Mouse (Mus musculus): ENCODE measurements at regions not wholly inside any gene's neighbourhood (a gene's known extent, or its start where the extent isn't known, plus 50 kb on each side); places are given as distances from the start of the nearest gene placed in this dataset.

GRCm38 (mm10) chr1:183933845-183934244, 79.3 kb upstream of the Dusp10 start:
- Histone ChIP-seq H3K4me3 (ENCODE audit: insufficient read depth, low read length) (no peak overlapping the region), H3K27ac (ENCODE audit: insufficient read depth, low read depth, low read length) (no peak overlapping the region), H3K4me1 (ENCODE audit: control insufficient read depth, insufficient read depth, low read length) (no peaks in the 10 kb centered on the region)
- TF ChIP-seq CTCF (IDR thresholded peaks at IDR 0.05; ENCODE audit: low read depth, low read length): no peak
- no peak for TF ChIP-seq POLR2A (IDR thresholded peaks at IDR 0.05; ENCODE audit: borderline replicate concordance, low read depth, low read length)

- no peaks in the 10 kb centered on the region for H3K4me1 ChIP-seq (ENCODE audit: control insufficient read depth, insufficient read depth, low read length)
- no peak overlapping the region for H3K27ac ChIP-seq (ENCODE audit: insufficient read depth, low read depth, low read length)
- TF ChIP-seq CTCF (IDR thresholded peaks at IDR 0.05; ENCODE audit: low read depth, low read length) (no peak), POLR2A (IDR thresholded peaks at IDR 0.05; ENCODE audit: borderline replicate concordance, low read depth, low read length) (no peak)
- no peak overlapping the region for H3K4me3 ChIP-seq (ENCODE audit: insufficient read depth, low read length)
Observed at GRCm38 (mm10) chr1:183937166-183937565, 75.9 kb upstream of the Dusp10 start.

GRCm38 (mm10) chr1:183938361-183938760, 74.7 kb upstream of the Dusp10 start:
- H3K4me3 ChIP-seq (ENCODE audit: insufficient read depth, low read length): no peak overlapping the region
- TF ChIP-seq POLR2A (IDR thresholded peaks at IDR 0.05; ENCODE audit: borderline replicate concordance, low read depth, low read length) (no peak), CTCF (IDR thresholded peaks at IDR 0.05; ENCODE audit: low read depth, low read length) (no peak)
- no peak overlapping the region for H3K27ac ChIP-seq (ENCODE audit: insufficient read depth, low read depth, low read length)
- H3K4me1 ChIP-seq (ENCODE audit: control insufficient read depth, insufficient read depth, low read length): no peaks in the 10 kb centered on the region

- TF ChIP-seq CTCF (IDR thresholded peaks at IDR 0.05; ENCODE audit: low read depth, low read length): no peak
- no peak for TF ChIP-seq POLR2A (IDR thresholded peaks at IDR 0.05; ENCODE audit: borderline replicate concordance, low read depth, low read length)
- no peaks in the 10 kb centered on the region for H3K4me1 ChIP-seq (ENCODE audit: control insufficient read depth, insufficient read depth, low read length)
- no peak overlapping the region for H3K4me3 ChIP-seq (ENCODE audit: insufficient read depth, low read length)
- no peak overlapping the region for H3K27ac ChIP-seq (ENCODE audit: insufficient read depth, low read depth, low read length)
Observed at GRCm38 (mm10) chr1:183940706-183941105, 72.4 kb upstream of the Dusp10 start.

GRCm38 (mm10) chr1:183946241-183946640, 66.9 kb upstream of the Dusp10 start:
- Histone ChIP-seq H3K4me3 (ENCODE audit: insufficient read depth, low read length) (no peak overlapping the region), H3K4me1 (ENCODE audit: control insufficient read depth, insufficient read depth, low read length) (no peaks in the 10 kb centered on the region), H3K27ac (ENCODE audit: insufficient read depth, low read depth, low read length) (no peak overlapping the region)
- no peak for TF ChIP-seq POLR2A (IDR thresholded peaks at IDR 0.05; ENCODE audit: borderline replicate concordance, low read depth, low read length)
- TF ChIP-seq CTCF (IDR thresholded peaks at IDR 0.05; ENCODE audit: low read depth, low read length): no peak

- TF ChIP-seq POLR2A (IDR thresholded peaks at IDR 0.05; ENCODE audit: borderline replicate concordance, low read depth, low read length): no peak
- TF ChIP-seq CTCF (IDR thresholded peaks at IDR 0.05; ENCODE audit: low read depth, low read length): no peak
- no peak overlapping the region for H3K4me3 ChIP-seq (ENCODE audit: insufficient read depth, low read length)
- H3K27ac ChIP-seq (ENCODE audit: insufficient read depth, low read depth, low read length): no peak overlapping the region
- H3K4me1 ChIP-seq (ENCODE audit: control insufficient read depth, insufficient read depth, low read length): no peaks in the 10 kb centered on the region
Observed at GRCm38 (mm10) chr1:183947066-183947465, 66.0 kb upstream of the Dusp10 start.

- Histone ChIP-seq H3K27ac (ENCODE audit: insufficient read depth, low read depth, low read length) (no peak overlapping the region), H3K4me3 (ENCODE audit: insufficient read depth, low read length) (no peak overlapping the region), H3K4me1 (ENCODE audit: control insufficient read depth, insufficient read depth, low read length) (no peaks in the 10 kb centered on the region)
- no peak for TF ChIP-seq CTCF (IDR thresholded peaks at IDR 0.05; ENCODE audit: low read depth, low read length)
- no peak for TF ChIP-seq POLR2A (IDR thresholded peaks at IDR 0.05; ENCODE audit: borderline replicate concordance, low read depth, low read length)
Observed at GRCm38 (mm10) chr1:183949205-183949604, 63.9 kb upstream of the Dusp10 start.

GRCm38 (mm10) chr1:183954086-183954485, 59.0 kb upstream of the Dusp10 start:
- Histone ChIP-seq H3K27ac (ENCODE audit: insufficient read depth, low read depth, low read length) (no peak overlapping the region), H3K4me3 (ENCODE audit: insufficient read depth, low read length) (no peak overlapping the region)
- no peak for TF ChIP-seq CTCF (IDR thresholded peaks at IDR 0.05; ENCODE audit: low read depth, low read length)

GRCm38 (mm10) chr1:183956391-183956790, 56.7 kb upstream of the Dusp10 start:
- TF ChIP-seq POLR2A (IDR thresholded peaks at IDR 0.05; ENCODE audit: borderline replicate concordance, low read depth, low read length): no peak
- no peak for TF ChIP-seq CTCF (IDR thresholded peaks at IDR 0.05; ENCODE audit: low read depth, low read length)
- H3K27ac ChIP-seq (ENCODE audit: insufficient read depth, low read depth, low read length): no peak overlapping the region
- H3K4me1 ChIP-seq (ENCODE audit: control insufficient read depth, insufficient read depth, low read length): no peaks in the 10 kb centered on the region
- H3K4me3 ChIP-seq (ENCODE audit: insufficient read depth, low read length): no peak overlapping the region

More at GRCm38 (mm10) chr1:183954086-183954485, 59.0 kb upstream of the Dusp10 start:
- H3K4me1 ChIP-seq (ENCODE audit: control insufficient read depth, insufficient read depth, low read length): no peaks in the 10 kb centered on the region

GRCm38 (mm10) chr1:183961383-183961782, 51.7 kb upstream of the Dusp10 start:
- TF ChIP-seq CTCF (IDR thresholded peaks at IDR 0.05; ENCODE audit: low read depth, low read length): no peak
- TF ChIP-seq POLR2A (IDR thresholded peaks at IDR 0.05; ENCODE audit: borderline replicate concordance, low read depth, low read length): no peak
- H3K27ac ChIP-seq (ENCODE audit: insufficient read depth, low read depth, low read length): no peak overlapping the region
- no peak overlapping the region for H3K4me3 ChIP-seq (ENCODE audit: insufficient read depth, low read length)

GRCm38 (mm10) chr1:183962486-183962885, 50.6 kb upstream of the Dusp10 start:
- Histone ChIP-seq H3K27ac (ENCODE audit: insufficient read depth, low read depth, low read length) (no peak overlapping the region), H3K4me1 (ENCODE audit: control insufficient read depth, insufficient read depth, low read length) (no peaks in the 10 kb centered on the region), H3K4me3 (ENCODE audit: insufficient read depth, low read length) (no peak overlapping the region)
- TF ChIP-seq CTCF (IDR thresholded peaks at IDR 0.05; ENCODE audit: low read depth, low read length) (no peak), POLR2A (IDR thresholded peaks at IDR 0.05; ENCODE audit: borderline replicate concordance, low read depth, low read length) (no peak)

More at GRCm38 (mm10) chr1:183961383-183961782, 51.7 kb upstream of the Dusp10 start:
- H3K4me1 ChIP-seq (ENCODE audit: control insufficient read depth, insufficient read depth, low read length): no peaks in the 10 kb centered on the region

Data from bone marrow macrophage, adult 2 months (primary cell).